Mouse (Mus musculus): ENCODE measurements around the gene Lsm2.

Gene Lsm2

GRCm38 (mm10) chr17:35012430-35012829 lies 30.8 kb downstream of the Lsm2 start:
- DNase-seq (ENCODE audit: low read depth, low spot score): no peak

- no peak for DNase-seq (ENCODE audit: low read depth, low spot score)
Observed at GRCm38 (mm10) chr17:35013221-35013620, 31.6 kb downstream of the Lsm2 start.

- DNase-seq (ENCODE audit: low read depth, low spot score): no peak
Observed at GRCm38 (mm10) chr17:35015296-35015695, 33.6 kb downstream of the Lsm2 start.

- no peak for DNase-seq (ENCODE audit: low read depth, low spot score)
Observed at GRCm38 (mm10) chr17:35016376-35016775, 34.7 kb downstream of the Lsm2 start, which contains the start of gene Vwa7. Gene Vwa7 (plus strand): TSS chr17:35016579.

- DNase-seq (ENCODE audit: low read depth, low spot score): no peak
Observed at GRCm38 (mm10) chr17:35016791-35017705, 35.4 kb downstream of the Lsm2 start.

- DNase-seq (ENCODE audit: low read depth, low spot score): no peak
Observed at GRCm38 (mm10) chr17:35017706-35018030, 36.0 kb downstream of the Lsm2 start.

- DNase-seq (ENCODE audit: low read depth, low spot score): no peak
Observed at GRCm38 (mm10) chr17:35018171-35018570, 36.5 kb downstream of the Lsm2 start.

- DNase-seq (ENCODE audit: low read depth, low spot score): no peak
Observed at GRCm38 (mm10) chr17:35019894-35020293, 38.2 kb downstream of the Lsm2 start.

GRCm38 (mm10) chr17:35020551-35020950 lies 38.9 kb downstream of the Lsm2 start:
- DNase-seq (ENCODE audit: low read depth, low spot score): no peak

- peak; percentile 65 for DNase-seq (ENCODE audit: low read depth, low spot score)
Observed at GRCm38 (mm10) chr17:35021163-35021808, 39.6 kb downstream of the Lsm2 start.

GRCm38 (mm10) chr17:35021842-35022477 lies 40.3 kb downstream of the Lsm2 start:
- no peak for DNase-seq (ENCODE audit: low read depth, low spot score)

GRCm38 (mm10) chr17:35022541-35023060 lies 40.9 kb downstream of the Lsm2 start:
- DNase-seq (ENCODE audit: low read depth, low spot score): no peak

GRCm38 (mm10) chr17:35023221-35023620 lies 41.6 kb downstream of the Lsm2 start:
- no peak for DNase-seq (ENCODE audit: low read depth, low spot score)

- DNase-seq (ENCODE audit: low read depth, low spot score): no peak
Observed at GRCm38 (mm10) chr17:35023756-35024155, 42.1 kb downstream of the Lsm2 start.

- DNase-seq (ENCODE audit: low read depth, low spot score): no peak
Observed at GRCm38 (mm10) chr17:35024261-35024660, 42.6 kb downstream of the Lsm2 start.

- no peak for DNase-seq (ENCODE audit: low read depth, low spot score)
Observed at GRCm38 (mm10) chr17:35024691-35025488, 43.2 kb downstream of the Lsm2 start.

- no peak for DNase-seq (ENCODE audit: low read depth, low spot score)
Observed at GRCm38 (mm10) chr17:35026206-35026605, 44.5 kb downstream of the Lsm2 start.

- no peak for DNase-seq (ENCODE audit: low read depth, low spot score)
Observed at GRCm38 (mm10) chr17:35027277-35028068, 45.8 kb downstream of the Lsm2 start, which contains the start of gene Sapcd1. Gene Sapcd1 (minus strand): TSS chr17:35028016.

GRCm38 (mm10) chr17:35028315-35028714 lies 46.7 kb downstream of the Lsm2 start:
- no peak for DNase-seq (ENCODE audit: low read depth, low spot score)

All from c-Kit-negative CD71-positive TER-119-positive erythroid progenitor cells, embryonic 14.5 days (primary cell).